Mouse (Mus musculus) heart, embryonic 10.5 days (tissue): ENCODE results near the gene Matn4. TPM values are rescaled to one million over a fixed set of nuclear protein-coding genes. Genes with fewer than 3 reads are reported as not detected.
"Not testable (repeated sequence)": the region's sequence is repeated elsewhere in the genome, so short reads cannot be mapped to it uniquely, and the experiment has no call there.

Source experiments
- DNase-seq: peaks from one replicate; pipeline ENCODE4 v3.0.0-alpha.2; 2017; ENCODE audit warnings: low spot score
- H3K27ac ChIP-seq: fragments of 300-500 bp; sonication (generic); 2 replicates; pipeline ENCODE4 v1.5.1; 2016; ENCODE audit warnings: mild to moderate bottlenecking
- H3K27me3 ChIP-seq: fragments of 300-500 bp; sonication (generic); 2 replicates; pipeline ENCODE4 v1.6.1; 2016; ENCODE audit warnings: mild to moderate bottlenecking; ENCODE audit not compliant: poor library complexity, insufficient read depth, severe bottlenecking
- H3K36me3 ChIP-seq: fragments of 300-500 bp; sonication (generic); 2 replicates; pipeline ENCODE4 v1.6.1; 2016; ENCODE audit warnings: mild to moderate bottlenecking, moderate library complexity
- H3K4me1 ChIP-seq: fragments of 300-500 bp; sonication (generic); 2 replicates; pipeline ENCODE4 v1.6.1; 2016; ENCODE audit warnings: mild to moderate bottlenecking
- H3K4me3 ChIP-seq: fragments of 300-500 bp; sonication (generic); 2 replicates; pipeline ENCODE4 v1.5.1; 2016; ENCODE audit warnings: mild to moderate bottlenecking, moderate library complexity
- H3K9me3 ChIP-seq: fragments of 300-500 bp; sonication (generic); 2 replicates; pipeline ENCODE4 v1.6.1; 2016; ENCODE audit warnings: mild to moderate bottlenecking, moderate library complexity
- WGBS: fragments of 180-500 bp; shearing (Covaris S2); methylation state at CpG from one replicate; pipeline ENCODE4 v1.1.7; 2016; 5-methylcytosine and 5-hydroxymethylcytosine counted together
- polyA plus RNA-seq: library from polyadenylated mRNA; unstranded; fragments of >200 nt; fragmentation: Nextera tagmentation; extraction: Ambion mirVana; gene quantifications from 2 replicates; pipeline ENCODE4 v1.2.1, GENCODE M21; 2016

Gene Matn4
- polyA plus RNA-seq, 1 experiment from 2014 or later = 1.2 TPM

GRCm38 (mm10) chr2:164371371-164371770, 33.6 kb downstream of the Matn4 start:
- Histone ChIP-seq H3K4me3 (no peak overlapping the region), H3K27ac (no peak overlapping the region), H3K4me1 (no peaks in the 10 kb centered on the region), H3K27me3 (no peaks in the 10 kb centered on the region), H3K36me3 (no peaks in the 10 kb centered on the region), H3K9me3 (no peaks in the 10 kb centered on the region)
- no peak for DNase-seq
- 74% methylated on average over 3 of the region's 3 CpGs for WGBS

- Histone ChIP-seq H3K4me1 (no peaks in the 10 kb centered on the region), H3K36me3 (no peaks in the 10 kb centered on the region), H3K27me3 (no peaks in the 10 kb centered on the region), H3K4me3 (no peak overlapping the region), H3K9me3 (no peaks in the 10 kb centered on the region), H3K27ac (no peak overlapping the region)
- WGBS = 80% methylated on average over 6 of the region's 6 CpGs
- no peak for DNase-seq
Measured at GRCm38 (mm10) chr2:164368620-164369105, 36.3 kb downstream of the Matn4 start.

- WGBS = 60% methylated on average over 3 of the region's 3 CpGs
- no peak overlapping the region for H3K27ac ChIP-seq
- 0 out of 2 replicates have a peak, but pooled peaks cover 5% of the 10 kb centered on the region for H3K27me3 ChIP-seq
- no peaks in the 10 kb centered on the region for H3K9me3 ChIP-seq
- no peaks in the 10 kb centered on the region for H3K4me1 ChIP-seq
- DNase-seq = no peak
- no peaks in the 10 kb centered on the region for H3K36me3 ChIP-seq
- no peak overlapping the region for H3K4me3 ChIP-seq
Measured at GRCm38 (mm10) chr2:164366947-164367346, 38.0 kb downstream of the Matn4 start.

GRCm38 (mm10) chr2:164360974-164361657, 43.8 kb downstream of the Matn4 start:
- no peak overlapping the region for H3K27ac ChIP-seq
- WGBS = 30% methylated on average over 13 of the region's 13 CpGs
- no peaks in the 10 kb centered on the region for H3K36me3 ChIP-seq
- no peak for DNase-seq
- no peaks in the 10 kb centered on the region for H3K4me1 ChIP-seq
- no peaks in the 10 kb centered on the region for H3K9me3 ChIP-seq
- H3K27me3 ChIP-seq = peaks cover 12% of the 10 kb centered on the region
- no peak overlapping the region for H3K4me3 ChIP-seq

GRCm38 (mm10) chr2:164359668-164360067, 45.3 kb downstream of the Matn4 start:
- H3K4me1 ChIP-seq = no peaks in the 10 kb centered on the region
- H3K27me3 ChIP-seq = peaks cover 19% of the 10 kb centered on the region
- no peak overlapping the region for H3K27ac ChIP-seq
- no peaks in the 10 kb centered on the region for H3K36me3 ChIP-seq
- no peak for DNase-seq
- WGBS = 71% methylated on average over 5 of the region's 5 CpGs
- H3K9me3 ChIP-seq = no peaks in the 10 kb centered on the region
- H3K4me3 ChIP-seq = no peak overlapping the region

GRCm38 (mm10) chr2:164359031-164359430, 45.9 kb downstream of the Matn4 start:
- DNase-seq = no peak
- 88% methylated on average over 5 of the region's 5 CpGs for WGBS
- Histone ChIP-seq H3K4me3 (no peak overlapping the region), H3K4me1 (no peaks in the 10 kb centered on the region), H3K27me3 (peaks cover 24% of the 10 kb centered on the region), H3K36me3 (no peaks in the 10 kb centered on the region), H3K27ac (no peak overlapping the region), H3K9me3 (no peaks in the 10 kb centered on the region)

GRCm38 (mm10) chr2:164358373-164358772, 46.6 kb downstream of the Matn4 start:
- Histone ChIP-seq H3K4me1 (no peaks in the 10 kb centered on the region), H3K4me3 (no peak overlapping the region), H3K9me3 (no peaks in the 10 kb centered on the region), H3K36me3 (no peaks in the 10 kb centered on the region), H3K27me3 (peaks cover 29% of the 10 kb centered on the region), H3K27ac (no peak overlapping the region)
- no peak for DNase-seq
- WGBS = 86% methylated on average over 3 of the region's 3 CpGs

- Histone ChIP-seq H3K4me1 (no peaks in the 10 kb centered on the region), H3K36me3 (no peaks in the 10 kb centered on the region), H3K4me3 (no peak overlapping the region), H3K9me3 (no peaks in the 10 kb centered on the region), H3K27me3 (peaks cover 24% of the 10 kb centered on the region), H3K27ac (no peak overlapping the region)
- DNase-seq = no peak
- 67% methylated on average over 11 of the region's 11 CpGs for WGBS
Measured at GRCm38 (mm10) chr2:164356177-164356967, 48.6 kb downstream of the Matn4 start.

GRCm38 (mm10) chr2:164353356-164353755, 51.6 kb downstream of the Matn4 start:
- DNase-seq = no peak
- Histone ChIP-seq H3K36me3 (no peaks in the 10 kb centered on the region), H3K9me3 (no peaks in the 10 kb centered on the region), H3K27me3 (peaks cover 17% of the 10 kb centered on the region; the same call in 1 of the 2 replicates), H3K27ac (no peak overlapping the region), H3K4me1 (no peaks in the 10 kb centered on the region), H3K4me3 (no peak overlapping the region)
- 80% methylated on average over 11 of the region's 11 CpGs for WGBS

GRCm38 (mm10) chr2:164352697-164353096, 52.3 kb downstream of the Matn4 start:
- Histone ChIP-seq H3K9me3 (no peaks in the 10 kb centered on the region), H3K36me3 (no peaks in the 10 kb centered on the region), H3K27ac (no peak overlapping the region), H3K4me1 (no peaks in the 10 kb centered on the region), H3K4me3 (no peak overlapping the region), H3K27me3 (peaks cover 17% of the 10 kb centered on the region; the same call in 1 of the 2 replicates)
- 65% methylated on average over 3 of the region's 3 CpGs for WGBS
- DNase-seq = no peak

- no peaks in the 10 kb centered on the region for H3K4me1 ChIP-seq
- 80% methylated on average over 3 of the region's 3 CpGs for WGBS
- peaks cover 4% of the 10 kb centered on the region; the same call in 1 of the 2 replicates for H3K27me3 ChIP-seq
- H3K27ac ChIP-seq = no peak overlapping the region
- no peaks in the 10 kb centered on the region for H3K9me3 ChIP-seq
- no peak overlapping the region for H3K4me3 ChIP-seq
- no peaks in the 10 kb centered on the region for H3K36me3 ChIP-seq
- DNase-seq = no peak
Measured at GRCm38 (mm10) chr2:164348980-164349379, 56.0 kb downstream of the Matn4 start.

- not testable (repeated sequence) for H3K4me1 ChIP-seq, H3K9me3 ChIP-seq, H3K27me3 ChIP-seq, H3K4me3 ChIP-seq, H3K36me3 ChIP-seq, DNase-seq, H3K27ac ChIP-seq
Measured at GRCm38 (mm10) chr2:164347697-164348096, 57.3 kb downstream of the Matn4 start.

GRCm38 (mm10) chr2:164343732-164344131, 61.2 kb downstream of the Matn4 start:
- not testable (repeated sequence) for H3K4me3 ChIP-seq
- WGBS = 80% methylated on average over 1 of the region's 1 CpGs

More at GRCm38 (mm10) chr2:164343732-164344131, 61.2 kb downstream of the Matn4 start:
- not testable (repeated sequence) for H3K27me3 ChIP-seq, H3K9me3 ChIP-seq, H3K36me3 ChIP-seq, DNase-seq, H3K27ac ChIP-seq, H3K4me1 ChIP-seq
